Mouse (Mus musculus) activated CD4-positive, CD25-positive, alpha-beta regulatory T cell, adult 4 months (primary cell): ENCODE measurements at regions not wholly inside any gene's neighbourhood (a gene's known extent, or its start where the extent isn't known, plus 50 kb on each side); places are given as distances from the start of the nearest gene placed in this dataset.

Source experiments
- ATAC-seq: one replicate; pipeline ENCODE4 v1.8.0; 2017

GRCm38 (mm10) chr4:45746451-45746850 lies 52.4 kb upstream of the Aldh1b1 start:
- no peak for ATAC-seq

- no peak for ATAC-seq
These were observed 53.1 kb upstream of the Aldh1b1 start for GRCm38 (mm10) chr4:45745746-45746145.

GRCm38 (mm10) chr4:45744849-45745407 lies 53.9 kb upstream of the Aldh1b1 start:
- no peak for ATAC-seq

GRCm38 (mm10) chr4:45740779-45741365 lies 58.0 kb upstream of the Aldh1b1 start:
- ATAC-seq, result no peak

- ATAC-seq, result no peak
These were observed 58.5 kb upstream of the Aldh1b1 start for GRCm38 (mm10) chr4:45740319-45740718.

GRCm38 (mm10) chr4:45739696-45740095 lies 59.1 kb upstream of the Aldh1b1 start:
- ATAC-seq, result no peak

GRCm38 (mm10) chr4:45739168-45739567 lies 59.7 kb upstream of the Aldh1b1 start:
- ATAC-seq, result no peak

- no peak for ATAC-seq
These were observed 60.1 kb upstream of the Aldh1b1 start for GRCm38 (mm10) chr4:45738746-45739145.

- no peak for ATAC-seq
These were observed 62.5 kb upstream of the Aldh1b1 start for GRCm38 (mm10) chr4:45736215-45736815.

GRCm38 (mm10) chr4:45734011-45734410 lies 64.8 kb upstream of the Aldh1b1 start:
- no peak for ATAC-seq

GRCm38 (mm10) chr4:45730862-45731831 lies 67.7 kb upstream of the Aldh1b1 start:
- no peak for ATAC-seq

GRCm38 (mm10) chr4:45729801-45730200 lies 69.0 kb upstream of the Aldh1b1 start:
- ATAC-seq, result no peak

- no peak for ATAC-seq
These were observed 70.0 kb upstream of the Aldh1b1 start for GRCm38 (mm10) chr4:45728825-45729224.

GRCm38 (mm10) chr4:45727915-45728314 lies 70.9 kb upstream of the Aldh1b1 start:
- ATAC-seq, result no peak

GRCm38 (mm10) chr4:45727474-45727873 lies 71.3 kb upstream of the Aldh1b1 start:
- no peak for ATAC-seq

GRCm38 (mm10) chr4:45726783-45727182 lies 72.0 kb upstream of the Aldh1b1 start:
- no peak for ATAC-seq

GRCm38 (mm10) chr4:45725055-45725910 lies 73.5 kb upstream of the Aldh1b1 start:
- no peak for ATAC-seq

- no peak for ATAC-seq
These were observed 78.5 kb upstream of the Aldh1b1 start for GRCm38 (mm10) chr4:45720352-45720751.

GRCm38 (mm10) chr4:45719564-45719963 lies 79.3 kb upstream of the Aldh1b1 start:
- ATAC-seq, result peak; percentile 19

GRCm38 (mm10) chr4:45715878-45716277 lies 82.9 kb upstream of the Aldh1b1 start:
- ATAC-seq, result no peak

GRCm38 (mm10) chr4:45713837-45714508 lies 84.8 kb upstream of the Aldh1b1 start:
- ATAC-seq, result no peak
